Mouse (Mus musculus): ENCODE results near the gene Inka2.

Gene Inka2

DNA sequence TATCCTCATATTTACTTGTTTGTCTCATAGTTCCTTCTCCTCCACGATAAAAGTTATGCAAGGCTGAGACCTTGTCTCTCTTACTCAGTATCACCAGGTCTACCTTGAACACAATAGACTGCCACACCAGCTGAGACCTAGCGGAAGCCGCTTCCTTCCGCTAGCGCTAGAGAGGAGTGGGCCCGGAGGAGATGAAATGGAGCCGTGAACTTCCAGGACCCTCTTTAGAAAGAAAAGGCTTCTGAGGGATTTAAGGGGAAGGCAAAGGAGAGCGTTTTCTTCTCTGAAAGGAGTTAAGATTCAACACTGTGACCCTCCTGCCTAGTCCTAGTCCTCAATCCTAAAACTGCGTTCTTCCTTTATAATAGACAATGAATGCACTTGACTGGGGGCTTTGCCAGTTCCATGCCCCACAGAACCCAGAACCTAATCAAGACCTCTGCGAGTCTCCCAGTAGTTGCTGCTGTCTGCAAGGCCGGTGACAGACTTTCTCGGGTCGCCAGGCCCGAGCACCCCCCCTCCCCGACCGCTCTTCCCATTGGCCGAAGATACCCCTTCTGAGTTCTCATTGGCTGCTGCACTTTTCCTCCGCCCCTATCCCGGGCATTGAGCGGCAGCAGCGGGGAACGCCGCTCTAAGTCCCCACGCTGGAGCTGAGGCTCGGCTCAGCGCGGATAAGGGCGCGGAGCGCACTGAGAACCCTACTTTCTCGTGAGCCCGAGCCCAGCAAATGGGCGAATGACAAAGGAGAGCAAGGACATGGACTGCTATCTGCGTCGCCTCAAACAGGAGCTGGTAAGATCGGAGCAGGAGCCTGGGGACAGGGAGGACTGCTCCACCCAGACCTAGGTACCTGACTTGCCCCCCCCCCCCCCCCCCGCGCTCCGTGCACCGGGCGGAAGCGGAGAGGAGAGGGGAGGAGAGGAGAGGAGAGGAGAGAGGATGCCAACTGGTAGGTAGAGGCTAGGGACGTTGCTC lies at the start of gene Inka2:
Inka2 (plus strand) TSS at position 569 of the 978 bp plus-strand sequence.
- DNase-seq (ENCODE audit: low read depth, low spot score) = peak; percentile 91

DNA sequence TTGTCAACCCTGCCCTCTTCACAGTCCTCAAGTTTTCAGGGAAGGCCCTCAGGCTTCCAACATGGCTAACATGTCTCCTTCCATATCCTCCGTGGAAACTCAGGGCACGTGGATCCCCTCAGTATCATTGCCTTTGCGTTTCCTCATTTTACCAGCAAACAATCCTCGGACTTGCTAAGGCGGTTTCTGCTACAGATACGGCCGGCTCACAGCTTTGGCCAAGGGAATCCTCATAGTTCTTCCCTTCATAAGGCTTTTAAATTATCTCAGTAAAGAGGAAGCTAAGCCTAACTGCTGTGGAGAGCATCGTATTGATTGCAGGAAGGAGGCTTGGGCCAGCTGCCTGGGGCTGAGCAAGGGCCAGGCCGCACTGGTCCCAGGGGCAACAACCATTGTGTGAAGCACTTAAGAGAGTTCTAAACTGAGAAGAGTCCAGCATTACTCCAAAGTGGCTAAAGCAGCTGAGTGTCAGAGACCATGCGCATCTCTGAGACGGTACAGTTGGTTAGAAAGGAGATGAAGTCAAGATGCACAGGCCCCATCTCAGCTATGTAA lies 49.3 kb upstream of the Inka2 start:
- no peak for DNase-seq (ENCODE audit: low read depth, low spot score)

DNA sequence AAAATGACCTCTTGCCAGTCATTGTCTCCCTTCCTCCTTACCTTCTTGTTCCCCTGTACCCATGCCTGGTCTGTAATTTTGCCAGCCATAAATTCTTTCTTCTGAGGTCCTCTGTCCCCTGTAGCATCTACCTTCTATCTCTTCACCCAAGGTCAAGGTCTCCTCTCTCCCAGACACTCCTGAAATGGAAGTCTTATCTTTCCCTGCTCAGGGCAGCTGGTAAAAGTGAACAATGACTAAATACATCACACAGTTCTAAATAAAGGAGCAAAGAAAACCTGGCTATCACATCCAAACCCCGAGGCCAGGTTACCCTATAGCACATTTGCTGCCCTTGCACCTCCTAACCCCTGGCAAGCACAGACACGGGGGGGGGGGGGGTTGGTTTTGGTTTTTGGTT lies 43.9 kb upstream of the Inka2 start:
- DNase-seq (ENCODE audit: low read depth, low spot score) = no peak

DNA sequence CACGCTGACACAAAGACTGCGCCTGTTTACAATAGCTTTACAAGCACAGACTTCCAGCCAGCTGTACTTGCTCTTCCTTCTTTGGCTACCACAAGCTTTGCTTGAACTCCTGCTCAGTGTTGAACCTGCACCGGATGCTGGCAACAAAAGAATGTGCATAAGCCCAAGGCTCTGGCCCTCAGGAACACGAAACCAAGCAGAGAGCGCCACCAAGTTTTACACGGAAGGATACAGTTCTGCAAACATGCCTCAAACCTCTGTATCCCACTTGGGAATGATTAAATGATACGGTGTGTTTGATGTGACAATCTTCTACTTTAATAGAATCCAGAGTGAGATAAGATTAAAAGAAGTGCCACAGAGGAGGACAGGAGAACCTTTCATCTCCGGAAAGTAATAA lies 41.4 kb upstream of the Inka2 start:
- no peak for DNase-seq (ENCODE audit: low read depth, low spot score)

DNA sequence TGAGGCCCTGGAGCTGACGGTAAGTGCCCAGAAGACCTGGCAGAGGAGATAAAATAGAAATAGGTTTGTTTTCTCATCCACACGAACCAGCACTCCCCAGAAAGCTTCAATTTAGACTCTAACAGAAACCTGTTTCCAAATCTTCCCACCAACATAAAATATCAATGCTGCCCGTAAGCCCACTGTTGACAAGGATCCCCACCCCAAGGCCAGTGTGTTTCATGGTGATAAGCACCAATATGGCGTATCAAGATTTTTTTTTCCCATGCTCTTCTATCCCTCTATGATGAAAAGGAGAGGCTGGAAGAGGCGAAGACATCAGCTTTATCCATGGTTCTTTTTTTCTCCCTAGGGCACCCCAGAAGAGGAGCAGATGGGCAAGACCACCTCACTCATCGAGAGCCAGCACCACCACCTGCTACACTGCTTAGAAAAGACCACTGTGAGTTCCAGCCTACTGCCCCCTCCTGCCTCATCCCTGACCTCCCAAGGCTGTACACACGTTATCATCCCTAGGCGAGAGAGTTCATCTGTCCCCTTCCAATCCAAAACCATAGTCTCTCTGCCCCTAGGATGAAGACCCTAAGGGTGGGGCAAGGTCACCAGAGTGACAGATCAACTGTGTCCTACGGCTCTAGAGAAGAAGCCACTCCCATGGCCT lies 39.2 kb upstream of the Inka2 start:
- no peak for DNase-seq (ENCODE audit: low read depth, low spot score)

DNA sequence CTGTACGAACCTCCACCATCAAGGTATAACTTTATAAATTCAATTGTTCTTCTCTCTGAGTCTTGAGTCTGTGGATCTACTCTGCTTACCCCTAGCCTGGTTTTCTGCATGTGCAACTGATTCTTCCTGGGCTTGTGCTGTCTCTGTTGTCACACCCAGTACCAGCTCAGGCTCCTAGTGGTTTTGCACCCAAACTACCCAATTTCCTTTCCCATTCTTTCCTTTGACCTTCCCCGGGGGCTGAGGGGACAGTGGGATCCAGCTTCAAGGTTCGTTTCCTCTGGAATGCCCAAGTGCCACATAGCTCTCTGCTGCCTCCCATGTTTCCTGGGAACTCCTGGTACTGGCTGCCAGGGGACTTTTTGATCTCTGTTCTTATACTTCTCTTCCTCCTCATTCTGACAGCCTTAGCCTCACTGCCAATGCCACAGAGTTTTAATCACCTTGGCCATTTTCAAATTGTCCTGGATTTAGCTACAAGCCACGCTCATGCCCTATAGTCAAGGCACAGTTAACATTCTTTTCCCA lies 37.3 kb upstream of the Inka2 start:
- no peak for DNase-seq (ENCODE audit: low read depth, low spot score)

DNA sequence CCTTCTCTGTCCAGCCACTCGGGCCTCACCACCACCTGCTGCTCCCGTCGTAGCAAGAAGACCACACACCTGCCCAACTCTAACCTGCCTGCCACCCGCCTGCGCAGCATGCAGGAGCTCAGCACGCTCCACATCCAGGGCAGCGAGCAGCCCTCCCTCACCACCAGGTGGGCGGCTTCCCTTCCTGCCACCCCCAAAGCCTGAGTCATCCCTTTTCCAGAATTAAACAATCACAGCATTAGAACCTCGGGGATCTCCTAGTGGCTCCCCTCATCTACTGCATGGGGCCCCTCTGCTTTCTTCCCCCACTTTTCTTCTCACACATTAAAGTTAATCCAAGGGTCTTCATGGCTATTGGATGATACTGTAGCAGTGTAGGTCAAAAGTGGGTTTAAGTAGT lies 36.2 kb upstream of the Inka2 start:
- no peak for DNase-seq (ENCODE audit: low read depth, low spot score)

DNA sequence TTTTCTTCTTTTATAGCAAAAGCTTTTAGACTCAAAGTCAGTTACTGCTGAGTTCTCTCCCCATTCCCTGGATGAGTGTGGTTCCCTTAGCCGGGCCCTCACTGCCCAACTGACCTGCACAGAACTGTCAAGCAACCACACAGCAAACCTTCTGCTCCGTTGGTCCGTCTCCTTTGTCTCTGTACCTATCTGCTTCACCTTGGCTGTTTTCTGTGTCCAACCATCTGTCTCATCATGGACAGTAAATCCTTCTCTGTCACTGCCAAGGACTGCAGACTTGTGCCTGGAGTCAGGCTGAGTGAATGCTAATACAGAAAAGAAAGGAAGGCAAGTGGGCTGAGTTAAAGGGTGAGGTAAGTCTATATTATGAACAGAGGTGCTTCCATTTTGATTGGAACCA lies 34.6 kb upstream of the Inka2 start:
- DNase-seq (ENCODE audit: low read depth, low spot score) = no peak

DNA sequence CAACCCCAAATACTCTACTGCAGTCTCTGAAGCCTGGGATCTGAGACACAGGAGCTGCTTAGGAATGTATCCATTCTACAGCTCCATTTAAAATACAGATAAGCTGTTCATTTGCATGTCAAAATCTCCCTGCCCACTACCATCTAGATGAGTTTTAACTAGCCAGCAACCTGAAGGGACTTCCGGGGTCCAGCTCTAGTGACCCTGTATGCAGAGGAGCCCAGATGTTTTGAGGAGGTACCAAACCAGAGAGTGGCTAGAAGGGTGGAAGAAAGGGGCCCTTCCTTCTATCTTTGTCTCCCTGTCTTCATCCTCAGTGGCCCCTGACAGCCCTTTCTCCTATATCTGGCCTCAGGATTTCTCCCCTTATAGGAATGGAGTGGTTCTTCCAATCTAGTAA lies 33.6 kb upstream of the Inka2 start:
- DNase-seq (ENCODE audit: low read depth, low spot score) = no peak

DNA sequence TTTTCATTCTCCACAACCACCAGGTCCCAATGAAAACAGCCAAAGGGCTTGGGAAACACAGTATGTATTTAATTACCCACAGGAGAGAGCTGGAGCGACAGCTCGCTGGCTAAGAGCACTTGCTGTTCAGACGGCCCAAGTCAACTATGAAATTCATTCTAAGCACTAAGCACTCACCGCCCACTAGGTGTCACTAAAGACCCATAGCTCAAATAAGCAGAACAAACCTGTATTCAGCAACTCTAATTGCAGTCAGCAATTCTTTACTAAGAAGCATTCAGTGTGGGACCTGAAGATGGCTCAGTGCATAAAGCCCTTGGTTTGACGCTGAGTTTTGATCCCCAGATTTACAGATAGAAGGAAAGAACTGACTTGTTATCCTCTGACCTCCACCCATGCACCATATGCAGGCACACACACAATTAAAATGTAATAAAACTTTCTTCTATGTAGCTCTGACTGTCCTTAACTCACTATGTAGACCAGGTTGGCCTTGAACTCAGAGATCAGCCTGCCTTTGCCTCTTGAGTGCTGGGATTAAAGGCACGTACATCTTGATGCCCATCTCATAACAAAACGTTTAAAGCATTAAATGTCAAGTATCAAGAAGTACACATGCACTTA lies 29.7 kb upstream of the Inka2 start:
- DNase-seq (ENCODE audit: low read depth, low spot score) = peak; percentile 83

DNA sequence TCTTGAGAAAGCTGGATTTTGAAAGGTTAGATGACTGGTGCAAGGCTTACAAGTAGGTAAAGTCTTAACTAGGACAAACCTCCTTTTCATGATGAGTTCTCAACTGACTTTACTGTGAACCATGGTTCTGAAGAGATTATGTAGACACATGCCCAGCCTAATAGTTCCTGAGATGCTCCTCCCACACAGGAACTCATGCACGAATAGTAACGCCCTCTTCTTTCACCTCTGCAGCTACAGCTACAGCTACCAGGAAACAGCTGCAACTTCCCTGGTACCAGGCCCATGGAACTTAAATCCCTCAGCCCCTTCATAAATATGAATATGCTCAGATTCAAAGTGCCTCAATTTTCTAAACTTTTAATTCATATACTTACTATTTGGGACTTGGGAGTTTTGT lies 28.5 kb upstream of the Inka2 start:
- DNase-seq (ENCODE audit: low read depth, low spot score) = peak; percentile 43

DNA sequence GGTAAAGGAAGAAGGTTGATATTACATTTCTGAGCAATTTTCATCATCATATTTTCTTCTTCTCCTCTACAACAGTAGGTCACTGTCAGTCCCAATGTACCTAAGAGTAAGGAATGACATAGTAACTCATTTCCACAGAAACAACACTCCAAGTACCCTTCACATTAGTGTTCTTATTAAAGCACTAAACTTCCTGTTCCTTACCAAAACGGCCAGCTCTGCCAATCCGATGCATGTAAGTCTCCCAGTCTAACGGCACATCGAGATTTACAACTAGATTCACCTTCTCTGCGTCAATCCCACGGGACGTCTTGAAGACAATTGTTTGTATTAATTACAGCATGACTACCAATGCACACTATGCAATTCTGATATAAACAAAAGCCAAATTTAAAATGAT lies 24.1 kb upstream of the Inka2 start:
- no peak for DNase-seq (ENCODE audit: low read depth, low spot score)

DNA sequence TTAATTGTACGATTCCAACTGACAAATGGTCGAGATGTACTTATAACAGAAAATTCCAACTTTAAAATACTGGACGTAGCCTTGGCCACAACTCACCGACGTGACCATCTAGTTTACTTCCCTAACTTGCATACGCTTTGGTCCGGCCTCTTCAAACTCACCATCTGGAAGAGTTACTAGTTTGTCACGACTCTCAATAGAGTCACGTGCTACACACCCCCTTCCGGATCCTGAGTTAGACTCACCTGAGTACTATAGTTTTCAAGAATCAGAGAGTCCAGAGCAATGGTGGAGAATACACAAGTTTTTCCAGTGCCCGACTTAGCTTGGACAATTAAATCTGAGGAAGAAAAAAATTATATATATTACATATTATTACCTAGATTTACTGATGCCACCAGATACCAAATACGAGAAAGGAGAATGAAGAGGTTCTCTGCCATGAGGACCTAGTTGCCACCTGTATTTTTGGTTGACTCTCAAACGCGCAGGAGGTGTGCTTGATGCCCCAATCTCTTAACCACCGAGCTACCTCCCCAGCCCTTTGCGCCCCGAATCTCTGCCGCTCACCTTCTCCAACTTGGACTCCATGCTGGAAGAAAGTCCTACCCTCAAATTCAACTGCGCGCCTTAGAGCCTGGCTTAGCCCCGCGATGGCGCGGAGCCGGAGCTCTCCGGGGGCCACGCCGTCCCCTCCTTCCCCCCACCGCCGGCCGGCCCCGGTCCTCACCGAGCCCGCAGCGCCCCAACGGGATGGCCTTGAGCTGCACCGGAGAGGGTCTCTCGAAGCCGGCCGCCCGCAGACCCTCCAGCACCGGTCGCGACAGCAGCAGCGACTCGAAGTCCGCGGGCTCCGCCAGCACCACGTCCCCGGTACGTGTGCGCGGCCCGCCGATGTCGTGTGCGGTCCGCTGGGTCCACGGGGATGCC lies 17.7 kb upstream of the Inka2 start:
- DNase-seq (ENCODE audit: low read depth, low spot score) = peak; percentile 39

DNA sequence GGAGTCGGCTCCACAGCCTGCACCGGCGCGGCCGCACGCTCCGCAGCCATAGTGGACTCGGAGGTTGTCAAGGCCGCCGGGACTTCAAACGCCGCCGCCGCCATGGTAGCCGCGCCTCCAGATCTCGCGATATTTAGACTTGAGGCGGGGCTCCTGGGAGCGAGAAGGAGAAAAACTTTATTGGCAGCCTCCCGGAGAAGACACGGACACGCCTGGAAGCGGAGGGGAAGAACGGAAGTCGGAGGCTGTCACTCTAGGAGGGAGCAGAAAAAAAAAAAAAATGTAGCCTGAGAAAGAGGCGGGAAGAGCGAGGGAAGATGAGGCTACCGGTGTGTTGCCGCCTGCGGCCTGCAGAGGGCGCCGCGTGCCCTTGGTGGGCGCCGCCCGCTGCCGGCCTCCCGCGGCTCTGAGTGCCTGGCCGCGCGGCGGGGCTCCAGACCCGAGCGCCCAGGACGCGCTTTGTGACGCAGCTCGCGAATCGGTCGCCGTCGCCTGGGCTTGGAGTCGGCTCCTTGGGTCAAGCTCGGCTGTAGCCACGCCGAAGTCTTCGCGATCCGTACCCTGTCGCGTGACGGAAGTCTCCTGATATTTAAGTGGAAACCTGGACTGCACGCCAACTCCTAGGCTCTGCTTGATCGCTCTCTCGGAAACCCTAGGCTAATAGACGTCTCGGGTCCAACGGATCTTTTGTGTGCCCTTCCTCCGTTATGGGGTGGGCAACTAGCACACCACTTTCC lies 16.9 kb upstream of the Inka2 start, which contains the start of gene Ddx20:
Ddx20 (minus strand) TSS at position 251 of the 737 bp plus-strand sequence.
- DNase-seq (ENCODE audit: low read depth, low spot score) = peak; percentile 97

DNA sequence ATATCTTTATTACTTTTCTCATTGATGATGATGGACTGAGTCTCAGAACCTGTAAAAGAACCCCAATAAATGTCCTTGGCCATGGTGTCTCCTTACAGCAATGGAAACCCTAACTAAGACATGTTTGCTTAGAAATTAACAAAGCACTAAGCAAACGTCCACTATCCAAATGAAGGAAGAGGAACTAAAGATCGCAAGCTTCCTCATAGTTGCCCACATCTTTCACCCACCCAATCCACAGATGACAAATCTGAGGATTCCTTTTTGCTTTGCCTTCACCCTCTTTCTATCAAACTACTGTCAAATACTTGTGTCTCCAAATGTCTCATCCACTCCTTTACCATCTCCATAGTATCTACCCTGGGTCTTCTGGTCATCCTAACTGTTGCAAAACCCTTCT lies 15.9 kb upstream of the Inka2 start:
- peak; percentile 22 for DNase-seq (ENCODE audit: low read depth, low spot score)

DNA sequence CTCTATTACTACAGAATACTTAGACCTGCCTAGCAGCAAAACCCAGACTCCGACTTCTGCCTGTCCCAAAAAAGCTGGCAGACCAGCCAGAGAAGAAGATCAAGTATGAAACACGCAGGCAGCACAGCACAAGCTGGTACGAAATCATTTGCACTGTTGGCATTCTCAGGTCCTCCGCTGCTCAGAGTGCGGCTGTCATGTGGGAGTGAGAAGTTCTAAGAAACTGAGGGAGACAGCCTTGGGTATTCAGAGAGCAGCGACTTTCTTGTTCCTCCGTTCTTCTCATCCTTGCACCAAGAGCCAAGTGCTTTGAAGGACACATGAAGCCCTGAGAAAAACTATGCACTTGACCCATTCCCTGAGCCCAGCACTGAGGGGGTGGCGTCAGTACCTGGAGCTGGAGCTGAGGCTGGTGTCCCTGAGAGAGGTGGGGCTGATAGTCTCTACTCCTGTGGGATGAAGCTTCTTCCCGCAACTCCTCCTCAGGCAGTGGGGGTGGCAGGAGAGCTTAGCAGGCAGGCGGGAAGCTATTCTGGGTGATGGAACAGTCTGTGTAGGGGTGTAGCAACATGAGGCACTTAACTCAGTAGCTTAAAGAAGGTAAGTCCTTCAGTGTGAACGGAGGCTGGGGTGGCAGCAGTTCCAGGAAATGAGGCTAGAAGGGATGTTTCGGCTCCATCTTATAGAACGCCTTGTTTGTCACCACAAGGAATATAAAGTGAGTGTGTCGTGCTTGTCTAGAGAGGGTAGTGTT lies 10.9 kb upstream of the Inka2 start:
- no peak for DNase-seq (ENCODE audit: low read depth, low spot score)

DNA sequence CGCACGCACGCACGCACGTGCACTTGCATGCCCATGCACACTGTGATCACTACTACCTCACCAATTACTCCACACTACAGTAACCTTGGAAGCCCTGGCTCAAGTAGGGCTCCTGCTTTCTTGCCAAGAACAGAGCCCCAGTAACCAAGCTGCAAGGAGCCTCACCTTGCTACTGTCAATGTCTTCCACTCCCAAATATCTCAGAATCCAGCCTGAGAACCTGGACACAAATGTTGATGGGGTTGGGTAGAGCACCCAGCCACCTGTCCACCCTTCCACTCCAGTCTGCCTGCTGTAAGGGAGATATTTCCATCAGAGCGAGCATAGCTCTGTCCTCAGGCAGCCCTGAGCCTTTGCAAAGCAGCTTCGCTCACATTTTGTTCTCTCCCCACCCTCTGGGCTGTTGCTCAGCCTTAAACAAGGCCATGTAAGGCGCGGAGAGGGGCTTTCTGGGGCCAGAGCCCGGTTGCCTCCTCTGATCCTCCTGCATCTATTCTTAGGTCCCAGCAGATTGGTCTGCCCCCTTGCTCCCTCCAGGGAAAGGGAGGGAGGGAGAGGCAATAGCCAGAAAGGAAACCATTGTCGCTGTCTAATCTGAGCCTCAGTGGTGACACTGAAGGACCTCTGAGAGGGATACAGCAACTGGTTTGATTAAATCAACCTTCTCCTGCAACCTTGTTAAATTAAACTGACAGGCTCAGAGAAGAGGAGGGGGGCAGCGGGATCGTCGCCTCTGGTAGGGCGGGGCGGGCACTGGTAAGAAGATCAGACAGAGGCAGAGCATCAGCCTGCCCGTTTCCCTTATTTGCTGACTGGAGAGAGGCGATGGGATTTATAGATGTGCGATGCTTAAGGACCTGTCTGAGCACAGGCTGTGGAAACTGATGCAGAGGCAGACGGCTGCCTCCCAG lies 8.7 kb upstream of the Inka2 start:
- DNase-seq (ENCODE audit: low read depth, low spot score) = no peak
